In the genomic region with DNA sequence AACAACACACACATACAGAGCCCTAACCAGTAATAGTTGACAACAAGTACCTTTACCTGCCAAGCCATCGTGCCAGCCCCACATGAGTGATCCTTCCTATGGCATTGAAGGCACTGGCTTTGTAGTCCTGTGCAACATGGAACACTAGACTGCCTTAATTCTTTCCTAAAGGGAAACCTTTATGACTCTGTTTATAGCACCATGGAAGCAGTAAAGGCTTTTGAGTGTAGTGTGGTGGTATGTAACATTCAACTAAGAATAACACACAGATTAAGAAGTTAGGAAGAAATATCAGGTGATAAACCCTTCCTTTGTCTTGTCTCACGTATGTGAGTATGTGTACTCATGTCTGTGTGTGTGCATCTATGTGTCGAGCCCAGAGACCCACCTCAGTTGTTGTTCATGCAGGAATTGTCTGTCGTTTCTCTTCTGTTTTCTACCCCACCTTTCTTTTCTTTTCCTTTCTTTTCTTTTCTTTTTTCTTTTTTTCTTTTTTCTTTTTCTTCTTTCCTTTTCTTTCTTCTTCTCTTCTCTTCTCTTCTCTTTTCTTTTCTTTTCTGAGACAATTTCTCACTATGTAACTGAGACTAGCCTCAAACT, we compare ENCODE assay signal across 8 mouse cellular contexts. TPM values are rescaled to one million over a fixed set of nuclear protein-coding genes. Genes with fewer than 3 reads are reported as not detected.
DNase-seq lines count a peak whose midpoint lies in the region; ATAC-seq and TF ChIP-seq lines count a peak whose summit lies in the region.

Gene Rnf181, minus strand, starts transcription at position 113 of the 600 bp plus-strand sequence.

- no peak for DNase-seq in spleen, adult 2 months (ENCODE audit: low read depth in 1 of 2, low spot score in 2 of 2)
- DNase-seq in spleen, postnatal 10 days (ENCODE audit: low spot score in 2 of 2), result no peak
- no peak for DNase-seq in heart, postnatal 25 days (ENCODE audit: low spot score)
- DNase-seq in retina, postnatal 1 day, result no peak
- DNase-seq in kidney, adult 11 months, result no peak

- WGBS in spleen, adult 2 months, result 86% methylated on average over 4 of the region's 4 CpGs
- WGBS in limb, embryonic 13.5 days, result 81% methylated on average over 4 of the region's 4 CpGs
- 77% methylated on average over 4 of the region's 4 CpGs for WGBS in stomach, embryonic 14.5 days

- ATAC-seq in limb, embryonic 13.5 days (ENCODE audit: low FRiP score, low read depth), result no peak
- no peak for ATAC-seq in stomach, embryonic 14.5 days (ENCODE audit: insufficient number of reproducible peaks, insufficient read depth, low FRiP score, low read depth)

- no peaks in the 10 kb centered on the region for H3K9me3 ChIP-seq in erythroblast, embryonic 14.5 days (ENCODE audit: control insufficient read depth, low read length)
- H3K9me3 ChIP-seq in limb, embryonic 13.5 days, result no peaks in the 10 kb centered on the region
- H3K9me3 ChIP-seq in stomach, embryonic 14.5 days (ENCODE audit: control insufficient read depth, low read depth, low read length), result no peaks in the 10 kb centered on the region

- no peak within 1 kb of the TSS for H3K27ac ChIP-seq in spleen, adult 2 months (ENCODE audit: insufficient read depth, low read length)
- H3K27ac ChIP-seq in limb, embryonic 13.5 days, result no peak within 1 kb of the TSS
- no peak within 1 kb of the TSS for H3K27ac ChIP-seq in stomach, embryonic 14.5 days (ENCODE audit: low read length)

- no peaks in the 10 kb centered on the region; the same call in 1 of the 2 replicates for H3K4me1 ChIP-seq in spleen, adult 2 months (ENCODE audit: control insufficient read depth, insufficient read depth, insufficient read length)
- peaks cover 41% of the 10 kb centered on the region for H3K4me1 ChIP-seq in erythroblast, embryonic 14.5 days (ENCODE audit: control insufficient read depth)
- H3K4me1 ChIP-seq in limb, embryonic 13.5 days, result peaks cover 17% of the 10 kb centered on the region
- peaks cover 9% of the 10 kb centered on the region; the same call in 1 of the 2 replicates for H3K4me1 ChIP-seq in stomach, embryonic 14.5 days (ENCODE audit: control insufficient read depth, insufficient read depth, low read length)

- H3K27me3 ChIP-seq in spleen, adult 2 months (ENCODE audit: control insufficient read depth, insufficient read depth, low read length), result no peaks in the 10 kb centered on the region
- no peaks in the 10 kb centered on the region for H3K27me3 ChIP-seq in erythroblast, embryonic 14.5 days (ENCODE audit: control insufficient read depth)
- no peaks in the 10 kb centered on the region for H3K27me3 ChIP-seq in limb, embryonic 13.5 days
- H3K27me3 ChIP-seq in stomach, embryonic 14.5 days (ENCODE audit: control insufficient read depth, insufficient read depth, low read length), result no peaks in the 10 kb centered on the region

- intact Hi-C loops in heart, postnatal 25 days (cut with DNase I), result no loop called here

- H3K4me2 ChIP-seq in limb, embryonic 13.5 days (replicated peaks), result no peak within 1 kb of the TSS
- H3K4me2 ChIP-seq in stomach, embryonic 14.5 days (replicated peaks; ENCODE audit: low read depth, low read length), result no peak within 1 kb of the TSS

- no peak for TF ChIP-seq CTCF in spleen, adult 2 months (IDR thresholded peaks at IDR 0.05; ENCODE audit: extremely low read depth, insufficient read depth, insufficient read length, insufficient replicate concordance)

- H3K36me3 ChIP-seq in spleen, adult 2 months (ENCODE audit: control insufficient read depth, insufficient read depth, low read length), result peaks cover 1% of the 10 kb centered on the region; the same call in 1 of the 2 replicates
- peaks cover 41% of the 10 kb centered on the region for H3K36me3 ChIP-seq in erythroblast, embryonic 14.5 days (ENCODE audit: control insufficient read depth)
- no peaks in the 10 kb centered on the region for H3K36me3 ChIP-seq in limb, embryonic 13.5 days
- H3K36me3 ChIP-seq in stomach, embryonic 14.5 days (ENCODE audit: control insufficient read depth, insufficient read depth, low read length), result no peaks in the 10 kb centered on the region

- TF ChIP-seq POLR2A in spleen, adult 2 months (IDR thresholded peaks at IDR 0.05; ENCODE audit: low read depth, low read length), result no peak

- no peak within 1 kb of the TSS for H3K9ac ChIP-seq in limb, embryonic 13.5 days
- no peak within 1 kb of the TSS for H3K9ac ChIP-seq in stomach, embryonic 14.5 days (replicated peaks; ENCODE audit: low read depth, low read length)

- no peak within 1 kb of the TSS for H3K4me3 ChIP-seq in spleen, adult 2 months (ENCODE audit: extremely low read depth, insufficient read depth, insufficient read length)
- no peak within 1 kb of the TSS for H3K4me3 ChIP-seq in erythroblast, embryonic 14.5 days (replicated peaks)
- no peak within 1 kb of the TSS for H3K4me3 ChIP-seq in limb, embryonic 13.5 days
- no peak within 1 kb of the TSS for H3K4me3 ChIP-seq in stomach, embryonic 14.5 days (ENCODE audit: low read depth, low read length)

RNA-seq across cellular contexts. Expression of gene Rnf181, which starts in this region (rescaled TPM):
- 62.4 and 65.8 TPM in 2 replicates for polyA plus RNA-seq in spleen, adult 2 months (2012; rRNA removed)
- polyA plus RNA-seq in erythroblast, embryonic 14.5 days (2012), result 14.4 and 15.6 TPM in 2 replicates
- total RNA-seq in heart, postnatal 25 days (2021), result 10 to 100 TPM; 33.9 to 41.2 TPM
- 90.9 and 94.0 TPM in 2 replicates for polyA plus RNA-seq in limb, embryonic 13.5 days (2015; fragmentation: Nextera tagmentation; extraction: Ambion mirVana)
- polyA plus RNA-seq in stomach, embryonic 14.5 days (2014; fragmentation: Nextera tagmentation; extraction: Ambion mirVana), result 106 and 109 TPM in 2 replicates
